Mouse (Mus musculus) urinary bladder, postnatal 4 days (tissue): ENCODE results near the gene Aldh1l1.
A peak's percentile ranks its signal among the peaks of the same experiment; 100 is the strongest.

Experiments used
- DNase-seq, 2 experiments: peaks; one replicate each; pipeline ENCODE4 v3.0.0; 2021 to 2022; ENCODE audit warnings: low spot score in 2 of 2

Gene Aldh1l1

GRCm38 (mm10) chr6:90486176-90486921 lies at the start of gene Aldh1l1:
TSS of gene Aldh1l1 (plus strand) at chr6:90486427.
- DNase-seq = no peak

GRCm38 (mm10) chr6:90437041-90437440 lies 49.2 kb upstream of the Aldh1l1 start:
- DNase-seq = no peak

GRCm38 (mm10) chr6:90446883-90447282 lies 39.3 kb upstream of the Aldh1l1 start:
- DNase-seq = no peak

GRCm38 (mm10) chr6:90450179-90450578 lies 36.0 kb upstream of the Aldh1l1 start:
- peak; percentile 72 to 90 for DNase-seq

GRCm38 (mm10) chr6:90450697-90451096 lies 35.5 kb upstream of the Aldh1l1 start:
- DNase-seq = no peak

- no peak for DNase-seq
Observed at GRCm38 (mm10) chr6:90451512-90451911, 34.7 kb upstream of the Aldh1l1 start.

- no peak for DNase-seq
Observed at GRCm38 (mm10) chr6:90452603-90453002, 33.6 kb upstream of the Aldh1l1 start.

GRCm38 (mm10) chr6:90453751-90454150 lies 32.5 kb upstream of the Aldh1l1 start:
- no peak for DNase-seq

- DNase-seq = no peak
Observed at GRCm38 (mm10) chr6:90457421-90457820, 28.8 kb upstream of the Aldh1l1 start.

- DNase-seq = no peak
Observed at GRCm38 (mm10) chr6:90461181-90461580, 25.0 kb upstream of the Aldh1l1 start.

GRCm38 (mm10) chr6:90461771-90462170 lies 24.5 kb upstream of the Aldh1l1 start:
- no peak for DNase-seq

- peak in 1 of 2 experiments; percentile 77 for DNase-seq
Observed at GRCm38 (mm10) chr6:90462181-90462706, 24.0 kb upstream of the Aldh1l1 start, which contains the start of gene Klf15. TSS of gene Klf15 (plus strand) at chr6:90462576.

GRCm38 (mm10) chr6:90462841-90463227 lies 23.4 kb upstream of the Aldh1l1 start:
- no peak for DNase-seq

GRCm38 (mm10) chr6:90463228-90463862 lies 22.9 kb upstream of the Aldh1l1 start:
- peak; percentile 87 to 90 for DNase-seq

GRCm38 (mm10) chr6:90463890-90464421 lies 22.3 kb upstream of the Aldh1l1 start:
- DNase-seq = no peak

- no peak for DNase-seq
Observed at GRCm38 (mm10) chr6:90465028-90465640, 21.1 kb upstream of the Aldh1l1 start.

GRCm38 (mm10) chr6:90466079-90466478 lies 20.1 kb upstream of the Aldh1l1 start:
- DNase-seq = no peak

- no peak for DNase-seq
Observed at GRCm38 (mm10) chr6:90466847-90467410, 19.3 kb upstream of the Aldh1l1 start.

- DNase-seq = no peak
Observed at GRCm38 (mm10) chr6:90468216-90468615, 18.0 kb upstream of the Aldh1l1 start.

GRCm38 (mm10) chr6:90469041-90469440 lies 17.2 kb upstream of the Aldh1l1 start:
- DNase-seq = no peak

- DNase-seq = no peak
Observed at GRCm38 (mm10) chr6:90470255-90470654, 16.0 kb upstream of the Aldh1l1 start.
